Mouse (Mus musculus): ENCODE measurements around the gene Cisd2.

The Cisd2 gene

GRCm38 (mm10) chr3:135411056-135411455, 12.7 kb downstream of the Cisd2 start:
- DNase-seq (ENCODE audit: low spot score) = no peak

- no peak for DNase-seq (ENCODE audit: low spot score)
Measured at GRCm38 (mm10) chr3:135409219-135409618, 14.5 kb downstream of the Cisd2 start.

GRCm38 (mm10) chr3:135407351-135407750, 16.4 kb downstream of the Cisd2 start:
- DNase-seq (ENCODE audit: low spot score) = no peak

GRCm38 (mm10) chr3:135404599-135404998, 19.1 kb downstream of the Cisd2 start:
- peak; percentile 48 for DNase-seq (ENCODE audit: low spot score)

GRCm38 (mm10) chr3:135403856-135404255, 19.9 kb downstream of the Cisd2 start:
- DNase-seq (ENCODE audit: low spot score) = no peak

- DNase-seq (ENCODE audit: low spot score) = no peak
Measured at GRCm38 (mm10) chr3:135403211-135403610, 20.5 kb downstream of the Cisd2 start.

GRCm38 (mm10) chr3:135402201-135402658, 21.5 kb downstream of the Cisd2 start:
- peak; percentile 91 for DNase-seq (ENCODE audit: low spot score)

GRCm38 (mm10) chr3:135397112-135397511, 26.6 kb downstream of the Cisd2 start:
- peak; percentile 43 for DNase-seq (ENCODE audit: low spot score)

GRCm38 (mm10) chr3:135396081-135396480, 27.6 kb downstream of the Cisd2 start:
- DNase-seq (ENCODE audit: low spot score) = peak; percentile 71

GRCm38 (mm10) chr3:135395085-135395484, 28.6 kb downstream of the Cisd2 start:
- DNase-seq (ENCODE audit: low spot score) = no peak

- DNase-seq (ENCODE audit: low spot score) = no peak
Measured at GRCm38 (mm10) chr3:135393186-135393585, 30.5 kb downstream of the Cisd2 start.

GRCm38 (mm10) chr3:135379868-135380267, 43.9 kb downstream of the Cisd2 start:
- no peak for DNase-seq (ENCODE audit: low spot score)

GRCm38 (mm10) chr3:135377445-135377844, 46.3 kb downstream of the Cisd2 start:
- DNase-seq (ENCODE audit: low spot score) = no peak

- peak; percentile 17 for DNase-seq (ENCODE audit: low spot score)
Measured at GRCm38 (mm10) chr3:135375836-135376235, 47.9 kb downstream of the Cisd2 start.

GRCm38 (mm10) chr3:135357394-135357793, 66.3 kb downstream of the Cisd2 start:
- DNase-seq (ENCODE audit: low spot score) = no peak

Measured in adipocyte (in vitro differentiated cells).